Mouse (Mus musculus) gastrocnemius, adult 2 months (tissue): Measurements from ENCODE around the gene Aebp2. TPM values are rescaled to one million over a fixed set of nuclear protein-coding genes. Genes with fewer than 3 reads are reported as not detected.

Experiments
- DNase-seq: peaks from one replicate; pipeline ENCODE4 v3.0.0; 2022
- H3K27ac ChIP-seq: fragments of 200-600 bp; 2 replicates; pipeline ENCODE4 v1.8.1; 2022; ENCODE audit warnings: mild to moderate bottlenecking
- H3K4me3 ChIP-seq: fragments of 200-600 bp; 2 replicates; pipeline ENCODE4 v1.8.1; 2022; ENCODE audit warnings: mild to moderate bottlenecking, moderate library complexity
- CTCF ChIP-seq: fragments of 200-600 bp; IDR thresholded peaks from 2 replicates; pipeline ENCODE4 v1.8.1; 2022; ENCODE audit warnings: antibody characterized with exemption, mild to moderate bottlenecking, moderate library complexity
- intact Hi-C: fragments of 180-260 bp; cut with DNase I; formaldehyde crosslinking; loops from one replicate; pipeline ENCODE4 v1.15.1; 2025
- total RNA-seq, 2 experiments: library from RNA; stranded (reverse); gene quantifications; 2 replicates each; pipeline ENCODE4 v1.2.3; 2021

Gene Aebp2
- total RNA-seq, 2 experiments from 2014 or later: 32.2 to 32.9 TPM

DNA sequence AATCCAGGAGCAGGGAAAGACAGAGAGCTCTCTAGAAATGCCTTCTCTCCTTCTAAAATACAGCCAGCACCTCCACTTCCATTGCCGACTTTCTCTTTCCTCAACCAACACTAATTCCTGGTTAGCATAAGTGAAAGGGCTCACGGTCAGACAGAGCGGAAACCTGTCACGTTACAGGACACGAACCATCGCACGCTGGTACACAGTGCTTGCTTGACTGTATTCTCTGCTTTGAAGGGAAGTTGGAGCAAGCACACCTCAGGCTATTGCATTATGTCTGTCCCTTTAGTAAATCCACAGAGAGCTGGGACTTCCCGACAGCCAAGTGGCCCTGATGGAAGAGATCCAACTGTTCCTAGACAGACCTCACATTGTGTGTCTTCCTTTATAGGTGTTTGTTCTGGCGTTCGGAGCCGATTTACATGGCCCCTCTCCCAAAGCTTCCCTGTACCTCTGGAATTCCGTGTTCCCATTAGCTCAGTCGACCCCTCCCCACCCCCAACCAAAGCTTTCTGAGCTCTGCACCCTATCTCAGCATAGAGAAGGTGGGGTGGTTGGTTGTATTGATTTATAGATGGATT lies 10.5 kb upstream of the Aebp2 start:
- Histone ChIP-seq H3K4me3 (peak overlapping the region; percentile 49), H3K27ac (peak overlapping the region; percentile 75)
- intact Hi-C loops: no loop called here
- no peak for DNase-seq
- no peak for TF ChIP-seq CTCF

DNA sequence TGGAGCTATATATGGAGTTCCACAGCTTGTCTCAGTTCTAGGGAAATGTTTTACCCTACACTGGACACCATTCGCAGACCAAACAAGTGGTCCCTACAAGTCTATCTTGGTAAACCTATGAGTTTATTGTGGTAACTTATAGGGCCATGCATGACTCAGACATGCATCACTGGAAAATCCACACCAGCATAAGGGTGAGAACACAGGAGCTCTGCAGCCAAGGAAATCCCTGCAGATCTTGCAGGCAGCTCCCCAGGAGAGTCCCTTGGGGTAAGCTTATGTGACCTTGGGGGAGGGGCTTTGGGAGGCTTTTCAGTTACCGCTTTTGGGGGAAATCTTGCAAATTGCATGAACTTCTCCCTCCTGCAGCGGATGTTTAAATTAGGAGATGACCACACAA lies 8.6 kb upstream of the Aebp2 start:
- no peak for DNase-seq
- no peak overlapping the region for H3K4me3 ChIP-seq
- H3K27ac ChIP-seq: no peak overlapping the region
- intact Hi-C loops: no loop called here
- TF ChIP-seq CTCF: no peak

DNA sequence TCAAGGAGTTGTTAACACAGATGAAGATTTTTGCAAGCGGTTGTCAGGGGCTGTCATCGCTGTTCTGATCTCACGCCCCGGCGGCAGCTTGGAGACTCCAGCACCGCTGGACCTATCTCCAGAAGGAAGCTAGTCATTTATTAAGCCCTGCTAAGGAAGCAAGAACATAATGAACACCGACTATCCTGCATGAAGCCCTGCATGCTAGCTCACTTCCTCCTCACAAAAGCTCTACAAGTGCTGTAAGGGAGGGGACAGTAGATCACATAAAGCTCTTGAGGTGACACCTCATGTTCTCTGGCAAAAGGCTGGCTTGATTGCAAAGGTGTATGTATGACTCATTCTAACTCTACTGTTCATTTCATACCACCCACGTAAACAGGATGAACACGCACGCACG lies 7.8 kb upstream of the Aebp2 start:
- no peak for DNase-seq
- intact Hi-C loops: no loop called here
- H3K4me3 ChIP-seq: no peak overlapping the region
- no peak for TF ChIP-seq CTCF
- no peak overlapping the region for H3K27ac ChIP-seq

- intact Hi-C loops: no loop called here
- DNase-seq: peak; percentile 30
- Histone ChIP-seq H3K4me3 (no peak overlapping the region), H3K27ac (peak overlapping the region; percentile 24; the same call in 1 of the 2 replicates)
- no peak for TF ChIP-seq CTCF
Observed at GRCm38 (mm10) chr6:140620531-140621349, 1.7 kb upstream of the Aebp2 start.

GRCm38 (mm10) chr6:140621622-140622021 lies 841 bp upstream of the Aebp2 start:
- no peak for TF ChIP-seq CTCF
- no peak for DNase-seq
- Histone ChIP-seq H3K27ac (no peak overlapping the region), H3K4me3 (no peak overlapping the region)
- intact Hi-C loops: no loop called here

GRCm38 (mm10) chr6:140623226-140624095 lies 998 bp downstream of the Aebp2 start:
- intact Hi-C loops: no loop called here
- DNase-seq: peak; percentile 97
- TF ChIP-seq CTCF: no peak
- peak overlapping the region; percentile 95 for H3K27ac ChIP-seq
- H3K4me3 ChIP-seq: peak overlapping the region; percentile 93

GRCm38 (mm10) chr6:140624096-140625051 lies 1.9 kb downstream of the Aebp2 start:
- no peak for TF ChIP-seq CTCF
- Histone ChIP-seq H3K27ac (peak overlapping the region; percentile 95), H3K4me3 (peak overlapping the region; percentile 93)
- intact Hi-C loops: no loop called here
- peak; percentile 49 for DNase-seq

- DNase-seq: no peak
- no peak for TF ChIP-seq CTCF
- intact Hi-C loops: no loop called here
- Histone ChIP-seq H3K4me3 (no peak overlapping the region), H3K27ac (no peak overlapping the region)
Observed at GRCm38 (mm10) chr6:140629176-140629859, 6.9 kb downstream of the Aebp2 start.

GRCm38 (mm10) chr6:140630306-140630705 lies 7.8 kb downstream of the Aebp2 start:
- H3K4me3 ChIP-seq: no peak overlapping the region
- TF ChIP-seq CTCF: no peak
- no peak overlapping the region for H3K27ac ChIP-seq
- DNase-seq: no peak
- intact Hi-C loops: no loop called here

DNA sequence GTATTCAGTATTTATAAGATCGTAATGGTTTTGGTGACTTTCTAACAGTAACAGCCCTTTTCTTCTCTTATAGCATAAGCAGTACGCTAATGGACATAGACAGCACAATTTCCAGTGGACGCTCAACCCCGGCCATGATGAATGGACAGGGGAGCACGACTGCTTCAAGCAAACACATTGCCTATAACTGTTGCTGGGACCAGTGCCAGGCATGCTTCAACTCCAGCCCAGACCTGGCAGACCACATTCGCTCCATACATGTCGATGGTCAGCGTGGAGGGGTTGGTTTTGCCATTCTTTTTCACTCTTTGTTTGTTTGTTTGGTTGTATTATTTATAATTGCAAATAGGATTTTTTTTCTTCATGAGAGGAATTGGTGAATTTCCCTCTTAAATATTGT lies 11.2 kb downstream of the Aebp2 start:
- no peak for TF ChIP-seq CTCF

GRCm38 (mm10) chr6:140636290-140636689 lies 13.8 kb downstream of the Aebp2 start:
- no peak overlapping the region for H3K4me3 ChIP-seq
- intact Hi-C loops: no loop called here
- no peak for TF ChIP-seq CTCF

More for the DNA sequence above, 11.2 kb downstream of the Aebp2 start:
- no peak overlapping the region for H3K27ac ChIP-seq
- H3K4me3 ChIP-seq: no peak overlapping the region
- intact Hi-C loops: no loop called here
- DNase-seq: no peak

GRCm38 (mm10) chr6:140642010-140642409 lies 19.5 kb downstream of the Aebp2 start:
- intact Hi-C loops: no loop called here
- no peak overlapping the region for H3K27ac ChIP-seq
- no peak overlapping the region for H3K4me3 ChIP-seq
- DNase-seq: no peak
- TF ChIP-seq CTCF: no peak

More at GRCm38 (mm10) chr6:140636290-140636689, 13.8 kb downstream of the Aebp2 start:
- DNase-seq: no peak
- H3K27ac ChIP-seq: no peak overlapping the region
